8 mouse cellular contexts compared by ENCODE assay signal in the genomic region with DNA sequence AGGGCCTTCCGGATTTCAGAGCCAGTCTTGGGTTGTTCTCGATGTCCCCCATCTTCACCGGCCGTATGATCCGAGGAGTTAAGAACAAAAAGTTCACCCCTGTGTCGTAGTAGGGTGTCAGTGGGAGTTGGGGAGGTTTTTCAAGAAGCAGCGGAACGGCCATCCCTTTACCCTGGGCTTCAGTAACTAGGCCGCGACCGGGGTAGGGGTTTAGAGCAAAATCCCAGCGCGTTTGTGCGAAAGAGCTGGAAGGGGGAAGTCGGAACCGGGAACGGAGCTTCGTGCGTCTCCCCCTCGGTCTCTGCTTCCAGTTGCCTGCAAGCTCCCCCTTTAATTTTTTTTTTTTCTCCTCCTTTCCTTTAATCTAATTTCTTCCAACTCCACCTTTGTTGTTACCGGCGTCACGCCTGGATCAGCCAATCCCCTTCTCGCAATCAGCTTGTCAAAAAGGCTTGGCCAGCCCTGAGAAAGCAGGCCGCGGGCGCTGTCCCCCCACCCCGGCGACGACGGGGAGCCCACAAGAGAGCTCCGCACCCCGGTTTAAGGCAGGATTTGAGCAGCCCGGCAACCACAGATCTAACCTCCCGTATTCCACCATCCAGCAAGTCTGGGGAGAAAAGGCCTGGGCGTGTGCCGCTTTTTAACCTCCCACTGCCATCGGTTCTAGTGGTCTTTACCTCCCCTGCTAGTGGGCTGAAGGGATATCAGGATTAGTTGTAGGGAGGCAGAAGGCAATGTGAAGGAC. TPM values are rescaled to one million over a fixed set of nuclear protein-coding genes. Genes with fewer than 3 reads are reported as not detected.
DNase-seq lines count a peak whose midpoint lies in the region; ATAC-seq lines count a peak whose summit lies in the region.

No protein-coding gene starts in this region.

- H3K27me3 ChIP-seq in hindbrain, embryonic 15.5 days, result no peaks in the 10 kb centered on the region

- no peaks in the 10 kb centered on the region for H3K36me3 ChIP-seq in hindbrain, embryonic 15.5 days

- DNase-seq in cerebellum, postnatal 4 days (ENCODE audit: low spot score in 2 of 2), result peak; percentile 71 to 74
- DNase-seq in gastrocnemius, adult 18-20 months (ENCODE audit: low spot score), result peak; percentile 89
- DNase-seq in left cerebral cortex, adult 11 months (ENCODE audit: low spot score), result peak; percentile 88
- DNase-seq in lung, postnatal 25 days (ENCODE audit: low spot score), result peak; percentile 91
- peak; percentile 73 for DNase-seq in retina, embryonic 14.5 days (ENCODE audit: low spot score)
- peak; percentile 73 for DNase-seq in thymus, postnatal 25 days

- WGBS in hindbrain, embryonic 15.5 days, result under 1% methylated on average over 38 of the region's 38 CpGs

- peak overlapping the region; percentile 99 for H3K27ac ChIP-seq in hindbrain, embryonic 15.5 days (replicated peaks)

- peak overlapping the region; percentile 96 for H3K4me2 ChIP-seq in hindbrain, embryonic 15.5 days

- peaks cover 25% of the 10 kb centered on the region for H3K4me1 ChIP-seq in hindbrain, embryonic 15.5 days (replicated peaks)

- H3K9me3 ChIP-seq in hindbrain, embryonic 15.5 days, result no peaks in the 10 kb centered on the region

- ATAC-seq in activated CD4-positive, CD25-positive, alpha-beta regulatory T cell, adult 4 months, result peak; percentile 24
- ATAC-seq in hindbrain, embryonic 15.5 days (ENCODE audit: low FRiP score, low read depth), result peak; percentile 65; the same call in 1 of the 2 replicates

- H3K9ac ChIP-seq in hindbrain, embryonic 15.5 days, result peak overlapping the region; percentile 92

- H3K4me3 ChIP-seq in hindbrain, embryonic 15.5 days, result peak overlapping the region; percentile 72

RNA-seq across cellular contexts. Expression of a gene that starts 0.6 kb away (rescaled TPM):
- polyA plus RNA-seq in activated CD4-positive, CD25-positive, alpha-beta regulatory T cell, adult 4 months (2017; shearing (Covaris generic)), result 10 to 100 TPM; 37.4 to 49.6 TPM
- 10 to 100 TPM; 35.4 to 42.6 TPM for total RNA-seq in gastrocnemius, adult 18-20 months (2021)
- polyA plus RNA-seq in hindbrain, embryonic 15.5 days (2015; fragmentation: Nextera tagmentation; extraction: Ambion mirVana), result 77.7 and 85.0 TPM in 2 replicates

RNA-seq across cellular contexts. Expression of a gene that starts 23.7 kb away (rescaled TPM):
- polyA plus RNA-seq in activated CD4-positive, CD25-positive, alpha-beta regulatory T cell, adult 4 months (2017; shearing (Covaris generic)), result 1 to 10 TPM; 7.5 to 8.3 TPM
- total RNA-seq in gastrocnemius, adult 18-20 months (2021), result 10 to 100 TPM in 1 of 2 experiments, 1 to 10 TPM in 1; 9.3 to 13.0 TPM
- polyA plus RNA-seq in hindbrain, embryonic 15.5 days (2015; fragmentation: Nextera tagmentation; extraction: Ambion mirVana), result 30.2 and 31.4 TPM in 2 replicates

RNA-seq across cellular contexts. Expression of a gene that starts 35.4 kb away (rescaled TPM):
- 10 to 100 TPM; 54.5 to 58.3 TPM for polyA plus RNA-seq in activated CD4-positive, CD25-positive, alpha-beta regulatory T cell, adult 4 months (2017; shearing (Covaris generic))
- total RNA-seq in gastrocnemius, adult 18-20 months (2021), result 10 to 100 TPM; 14.6 to 15.8 TPM
- 80.4 and 83.3 TPM in 2 replicates for polyA plus RNA-seq in hindbrain, embryonic 15.5 days (2015; fragmentation: Nextera tagmentation; extraction: Ambion mirVana)

RNA-seq across cellular contexts. Expression of a gene that starts 45.9 kb away (rescaled TPM):
- 1 to 10 TPM in 1 of 2 experiments, not detected in 1; 2.9 TPM for polyA plus RNA-seq in activated CD4-positive, CD25-positive, alpha-beta regulatory T cell, adult 4 months (2017; shearing (Covaris generic))
- total RNA-seq in gastrocnemius, adult 18-20 months (2021), result under 1 TPM in 1 of 2 experiments, not detected in 1; 0.07 TPM
- 2.4 and 3.4 TPM in 2 replicates for polyA plus RNA-seq in hindbrain, embryonic 15.5 days (2015; fragmentation: Nextera tagmentation; extraction: Ambion mirVana)

RNA-seq across cellular contexts. Expression of a gene that starts 51.6 kb away (rescaled TPM):
- polyA plus RNA-seq in activated CD4-positive, CD25-positive, alpha-beta regulatory T cell, adult 4 months (2017; shearing (Covaris generic)), result not detected
- 10 to 100 TPM; 86.0 to 97.5 TPM for total RNA-seq in gastrocnemius, adult 18-20 months (2021)
- 0.10 and 0.13 TPM in 2 replicates for polyA plus RNA-seq in hindbrain, embryonic 15.5 days (2015; fragmentation: Nextera tagmentation; extraction: Ambion mirVana)

Comparison
In these comparisons a context has a peak if more than half of its experiments do, and no peak if none do; other contexts are left out.
1. Peak in every context shown above with its lines: DNase-seq, ATAC-seq, H3K4me3 ChIP-seq and H3K27ac ChIP-seq.